Mouse (Mus musculus) lung, postnatal 0 days (tissue): ENCODE measurements at regions not wholly inside any gene's neighbourhood (a gene's known extent, or its start where the extent isn't known, plus 50 kb on each side); places are given as distances from the start of the nearest gene placed in this dataset.

ENCODE experiments used
- CTCF ChIP-seq: IDR thresholded peaks from 2 replicates; pipeline ENCODE4 v1.5.1; 2016; ENCODE audit warnings: antibody characterized with exemption, mild to moderate bottlenecking
- EP300 ChIP-seq: IDR thresholded peaks from 2 replicates; pipeline ENCODE4 v1.6.1; 2016; ENCODE audit warnings: antibody characterized with exemption, mild to moderate bottlenecking, control low read depth

- TF ChIP-seq CTCF (no peak), EP300 (no peak)
These were observed 178.2 kb upstream of the Mkln1 start for GRCm38 (mm10) chr6:31220184-31220931.
